Mouse (Mus musculus): ENCODE data around the gene Oas2.

Gene Oas2

DNA sequence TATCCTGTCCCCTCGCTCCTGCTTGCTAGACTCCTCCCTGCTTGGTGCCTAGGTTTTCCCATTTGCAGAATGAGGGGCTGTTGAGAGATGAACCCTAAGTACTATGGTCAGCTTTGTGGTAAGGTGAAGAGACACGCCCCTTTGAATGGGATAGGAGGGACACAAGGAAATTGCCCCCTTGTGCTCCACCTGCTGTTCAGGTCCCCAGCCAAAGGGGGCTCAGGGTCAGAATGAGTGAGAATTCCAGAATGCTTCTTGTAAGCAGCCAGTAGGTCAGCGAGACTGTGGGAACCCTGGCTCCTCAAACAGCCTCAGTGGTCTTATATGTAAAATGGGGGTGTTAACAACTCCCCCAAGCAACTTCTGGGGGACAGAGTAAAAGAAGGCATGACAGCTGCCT is 51.5 kb downstream of the Oas2 start:
- in situ Hi-C loops (cut with MboI, MseI): no loop called here

DNA sequence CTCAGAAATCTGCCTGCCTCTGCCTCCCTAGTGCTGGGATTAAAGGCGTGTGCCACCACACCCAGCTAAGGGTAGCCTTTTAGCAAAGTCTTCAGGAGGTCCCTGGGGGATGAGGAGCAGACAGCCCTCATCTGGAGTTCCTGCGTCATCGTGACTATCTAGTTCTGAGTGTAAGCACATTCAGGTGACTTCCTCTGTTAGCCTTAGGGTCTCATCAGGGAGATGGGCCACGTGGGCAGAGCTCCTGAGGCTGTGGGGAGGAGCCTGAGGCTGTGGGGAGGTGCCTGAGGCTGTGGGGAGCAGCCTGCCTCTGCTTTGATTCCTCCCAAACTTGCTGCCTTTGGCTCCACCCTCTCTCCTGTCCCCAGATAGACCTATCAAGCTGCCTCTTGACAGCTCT is 52.8 kb downstream of the Oas2 start:
- in situ Hi-C loops (cut with MboI, MseI): no loop called here

DNA sequence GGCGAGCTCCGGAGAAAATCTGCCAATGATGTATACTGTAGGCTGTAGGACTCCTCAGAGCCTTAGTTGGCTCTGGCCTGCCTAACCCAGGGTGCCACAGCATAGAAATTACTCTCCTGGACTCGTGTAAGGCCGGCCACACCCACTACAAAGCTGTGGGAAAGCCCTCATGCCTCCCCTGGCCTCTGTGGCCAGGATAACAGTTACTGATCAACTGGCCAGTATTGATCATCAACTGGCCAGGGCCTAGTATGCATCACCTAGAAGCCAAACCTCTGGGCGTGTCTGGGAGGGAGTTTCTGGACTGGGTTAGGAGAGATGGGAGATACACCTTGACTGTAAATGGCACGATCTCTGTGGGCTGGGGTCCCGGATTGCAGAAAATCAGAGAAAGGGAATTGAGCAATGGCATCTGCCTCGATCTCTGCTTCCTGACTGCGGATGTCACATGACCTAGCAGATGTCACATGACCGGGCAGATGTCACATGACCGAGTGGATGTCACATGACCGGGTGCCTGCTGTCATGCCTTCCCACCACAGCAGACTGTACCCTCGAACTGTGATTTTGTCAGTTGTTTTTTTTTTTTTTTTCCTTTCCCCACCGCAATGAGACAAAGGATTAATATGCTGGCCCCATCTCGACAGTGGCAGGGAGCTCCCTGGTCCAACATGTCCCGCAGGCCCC is 53.5 kb downstream of the Oas2 start:
- in situ Hi-C loops (cut with MboI, MseI): no loop called here

DNA sequence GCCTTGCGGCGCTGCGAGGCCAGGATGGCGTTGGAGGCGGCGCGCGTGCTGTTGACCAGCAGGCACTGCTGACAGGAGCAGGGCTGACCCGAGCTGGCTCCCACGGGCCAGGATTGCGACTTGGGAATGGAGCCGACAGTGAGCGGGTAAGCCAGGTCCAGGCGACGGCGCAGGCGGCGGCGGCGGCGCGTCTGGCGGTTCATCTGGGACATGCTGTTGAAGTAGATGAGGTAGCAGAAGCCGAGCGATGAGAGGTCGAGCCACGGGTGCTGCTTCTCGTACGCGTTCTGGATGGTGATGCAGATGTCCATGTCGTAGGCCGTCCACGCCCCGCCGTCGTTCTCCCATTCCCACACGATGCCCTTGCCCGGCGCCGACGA is 55.0 kb downstream of the Oas2 start:
- in situ Hi-C loops (cut with MboI, MseI): no loop called here

DNA sequence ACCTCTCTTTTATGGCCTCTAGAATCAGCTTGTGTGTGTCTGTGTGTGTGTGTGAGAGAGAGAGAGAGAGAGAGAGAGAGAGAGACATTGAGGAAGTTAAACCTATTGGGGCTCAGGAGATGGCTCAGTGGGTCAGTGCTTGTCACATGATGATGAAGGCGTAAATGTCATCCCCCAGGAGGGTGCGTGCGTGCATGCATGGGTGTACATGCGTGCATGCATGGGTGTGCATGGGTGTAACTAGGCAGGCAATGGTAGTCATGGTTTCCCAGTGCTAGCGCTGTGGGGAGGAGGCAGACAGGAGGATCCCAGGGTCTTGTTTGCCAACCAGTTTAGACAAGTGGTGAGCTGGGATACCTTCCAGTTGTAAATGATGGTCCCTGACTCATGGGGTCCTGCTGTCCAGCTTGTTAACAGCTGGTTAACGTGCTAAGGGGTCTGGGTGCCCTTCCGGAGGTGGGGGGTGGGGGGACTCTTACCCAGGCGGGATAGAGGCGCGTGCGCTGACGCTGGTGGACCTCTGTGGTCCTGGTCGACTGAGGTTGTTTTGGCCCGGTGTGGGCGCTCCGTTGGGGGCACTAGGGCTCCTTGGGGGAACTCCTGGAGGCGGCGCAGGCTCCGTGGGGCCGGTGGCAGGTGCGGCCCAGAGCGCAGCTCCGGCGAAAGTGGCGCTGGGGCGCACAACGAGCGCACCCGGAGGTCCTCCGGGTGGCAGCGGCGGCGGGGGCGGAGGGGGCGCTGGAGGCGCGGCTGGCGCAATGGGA is 55.5 kb downstream of the Oas2 start:
- in situ Hi-C loops (cut with MboI, MseI): no loop called here

DNA sequence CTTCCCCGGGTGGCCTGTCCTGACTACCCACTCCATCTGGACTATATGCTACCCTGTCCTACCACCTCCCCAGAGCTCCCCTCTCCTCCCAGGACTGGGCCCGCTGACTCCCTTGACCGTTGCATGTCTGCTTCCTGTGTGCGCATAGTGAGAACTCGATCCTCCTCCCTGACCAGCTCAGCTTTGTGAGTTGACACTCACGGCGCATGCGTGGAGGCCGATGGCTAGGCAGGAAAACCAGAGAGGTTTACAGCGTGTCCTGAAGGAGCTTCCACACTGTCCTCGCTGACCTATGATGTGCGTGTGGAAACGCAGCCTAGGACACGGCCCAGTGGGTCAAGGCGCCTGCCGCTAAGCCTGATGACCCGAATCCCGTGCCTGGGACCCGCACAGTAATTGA is 57.6 kb downstream of the Oas2 start:
- in situ Hi-C loops (cut with MboI, MseI): no loop called here

DNA sequence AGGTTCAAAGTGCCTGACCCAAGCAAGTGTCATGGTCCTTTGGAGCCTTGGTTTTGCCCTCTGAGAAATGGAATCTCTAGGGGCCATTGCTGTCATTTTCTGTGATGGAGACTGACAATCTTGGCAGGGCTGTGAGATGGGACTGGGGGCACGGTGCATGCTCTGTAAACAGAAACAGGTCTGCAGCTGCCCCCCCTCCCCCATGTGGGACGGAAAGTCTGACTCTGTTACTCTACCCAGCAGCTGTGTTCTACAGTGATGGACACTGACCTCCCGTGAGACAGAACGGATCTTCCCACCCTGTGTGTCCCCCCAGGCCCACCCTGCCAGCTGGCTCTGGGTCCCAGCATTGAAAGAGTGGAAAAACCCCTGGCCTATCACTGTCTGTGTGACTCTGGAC is 59.2 kb downstream of the Oas2 start:
- in situ Hi-C loops (cut with MboI, MseI): no loop called here

DNA sequence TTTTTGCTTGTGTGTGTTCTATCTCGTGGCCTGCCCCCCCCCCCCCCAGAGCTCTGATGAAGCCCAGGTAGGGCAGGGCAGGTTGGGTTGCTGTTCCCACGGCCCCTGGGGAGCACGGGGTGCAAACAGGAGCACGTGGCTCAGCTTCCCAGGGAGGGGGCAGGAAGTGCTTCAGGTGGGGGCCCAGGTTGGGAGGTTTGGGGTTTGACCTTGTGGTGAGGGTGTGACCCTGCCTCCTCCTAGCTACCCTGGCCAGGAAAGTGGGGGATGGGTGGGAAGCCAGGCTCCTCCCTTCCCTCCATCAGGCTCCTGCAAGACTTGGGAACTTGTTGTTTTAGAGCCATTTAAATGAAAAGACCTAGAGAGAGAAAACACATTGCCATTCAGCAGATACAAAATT is 61.2 kb downstream of the Oas2 start:
- in situ Hi-C loops (cut with MboI, MseI): no loop called here

DNA sequence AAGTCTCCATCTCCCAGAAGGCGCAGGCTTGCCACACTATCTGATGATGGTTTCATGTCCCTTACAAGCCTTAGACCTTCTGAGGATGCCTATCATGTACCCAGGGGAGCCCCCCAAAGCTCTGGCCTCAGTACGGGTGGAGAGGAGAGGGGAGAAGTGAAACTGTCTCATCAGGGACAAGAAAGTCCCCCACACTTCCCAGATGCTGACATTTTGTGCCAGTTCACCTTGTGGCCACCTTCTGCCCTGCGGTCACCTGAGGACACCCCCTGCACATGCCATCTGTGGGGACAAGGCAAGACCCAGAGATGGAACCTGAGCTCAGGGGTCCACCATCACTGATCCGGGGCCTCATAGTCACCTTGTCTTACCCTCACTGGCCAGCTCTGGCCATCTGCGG is 61.8 kb downstream of the Oas2 start:
- in situ Hi-C loops (cut with MboI, MseI): no loop called here

DNA sequence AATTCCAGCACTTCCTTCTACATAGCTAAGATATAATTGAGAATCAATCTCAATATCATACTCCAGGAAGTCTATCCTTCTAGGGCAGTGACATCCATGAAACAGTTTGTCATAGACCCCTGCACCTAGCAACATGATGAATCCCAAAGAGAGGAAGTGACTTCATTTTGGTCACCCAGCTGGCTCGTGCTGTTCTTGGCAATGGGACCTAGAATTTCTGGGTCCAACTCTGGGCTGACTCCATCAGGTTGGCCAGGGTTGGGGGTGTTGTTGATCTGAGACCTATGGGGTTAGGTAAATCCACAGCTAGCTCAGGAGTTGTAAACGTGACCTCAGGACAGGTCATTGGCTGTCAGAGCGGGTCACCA is 62.2 kb downstream of the Oas2 start:
- in situ Hi-C loops (cut with MboI, MseI): no loop called here

DNA sequence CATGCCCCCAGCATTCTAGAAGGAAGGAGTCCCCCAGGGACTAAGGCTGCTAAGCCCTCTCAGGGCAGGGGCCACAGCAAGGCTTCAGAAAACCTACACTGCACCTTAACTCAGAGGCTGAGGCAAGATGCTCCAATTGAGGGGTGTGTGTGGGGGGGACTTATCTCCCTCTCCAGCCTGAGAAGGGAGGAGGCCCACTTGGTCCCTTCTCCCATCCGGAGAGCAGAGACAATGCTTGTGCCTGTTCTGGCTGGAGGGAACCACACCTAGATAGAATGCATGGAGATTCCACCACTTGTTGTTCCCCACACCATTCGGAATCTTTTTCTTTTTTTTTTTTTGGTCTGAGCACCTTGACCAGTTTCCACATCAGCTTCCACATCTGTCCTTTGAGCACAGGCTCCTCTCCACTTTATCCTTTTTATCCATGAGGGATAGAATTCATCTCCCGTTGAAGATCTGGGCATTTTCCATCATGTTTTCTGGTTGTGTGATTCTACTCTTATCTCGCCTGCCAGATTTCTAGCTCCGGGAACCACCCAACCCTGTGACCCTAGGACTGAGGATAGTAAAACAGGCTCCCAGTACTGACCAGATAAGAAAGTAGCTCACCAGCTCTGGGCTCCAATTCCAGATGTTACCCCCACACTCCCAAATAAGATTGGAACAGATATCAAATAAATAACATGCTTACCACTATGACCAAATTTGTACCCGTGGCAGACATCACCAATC is 62.7 kb downstream of the Oas2 start:
- in situ Hi-C loops (cut with MboI, MseI): no loop called here

DNA sequence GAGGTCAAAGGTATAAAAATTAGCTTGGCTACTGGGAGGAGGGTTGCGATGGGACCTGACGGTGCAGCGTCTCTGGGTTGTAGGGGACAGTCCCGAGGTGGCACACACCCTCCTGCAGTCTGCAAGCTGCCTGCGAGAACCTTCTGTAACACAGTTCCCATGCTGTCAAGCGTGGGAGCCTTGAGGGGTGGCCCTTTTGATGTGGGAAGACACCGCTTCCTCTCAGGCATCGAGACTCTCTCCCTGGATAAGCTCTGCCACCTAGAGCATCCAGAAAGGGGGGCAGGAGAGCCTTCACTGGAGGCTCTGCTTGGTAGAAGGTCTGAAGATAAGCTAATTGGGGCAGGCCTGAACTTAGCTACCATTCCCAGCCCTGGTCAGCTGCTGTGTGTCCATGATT is 64.0 kb downstream of the Oas2 start:
- in situ Hi-C loops (cut with MboI, MseI): no loop called here

DNA sequence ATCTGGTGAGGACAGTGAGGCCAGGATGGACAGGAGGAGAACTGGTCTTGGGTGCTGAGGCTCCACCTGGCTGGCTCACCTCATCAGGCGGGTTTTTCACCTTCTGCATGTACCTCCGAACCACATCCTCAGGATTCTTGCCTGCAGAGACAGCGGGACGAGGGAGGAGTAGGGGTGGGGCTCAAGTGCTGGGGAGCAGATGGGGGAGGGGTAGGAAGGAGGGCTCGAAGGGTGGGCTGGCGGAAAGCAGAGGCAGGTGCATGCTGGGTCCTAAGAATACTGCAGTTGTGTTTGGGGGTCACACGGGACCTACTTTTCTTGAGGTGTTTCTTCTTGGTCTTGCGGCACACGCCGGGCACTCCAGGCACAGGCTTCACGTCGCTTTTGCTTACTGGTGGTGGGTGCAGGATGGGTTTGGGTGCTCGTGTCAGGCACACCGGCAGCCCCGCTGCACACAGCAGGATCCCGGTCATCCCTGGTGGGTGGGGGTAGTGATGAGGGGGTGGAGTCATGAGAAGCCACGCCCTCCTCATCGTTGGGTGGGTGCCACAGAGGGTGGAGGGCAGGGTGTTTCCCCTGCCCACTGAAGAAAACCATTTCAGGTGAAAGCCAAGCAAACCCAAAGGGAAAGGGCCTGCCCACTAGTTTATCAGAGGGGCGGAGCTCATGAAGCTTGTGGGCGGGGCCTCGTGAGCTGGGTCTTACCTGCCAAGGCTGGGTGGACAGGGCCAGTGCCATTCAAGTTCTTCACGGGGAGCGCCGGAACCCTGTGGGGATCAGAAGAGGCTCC is 66.5 kb downstream of the Oas2 start:
- in situ Hi-C loops (cut with MboI, MseI): no loop called here

DNA sequence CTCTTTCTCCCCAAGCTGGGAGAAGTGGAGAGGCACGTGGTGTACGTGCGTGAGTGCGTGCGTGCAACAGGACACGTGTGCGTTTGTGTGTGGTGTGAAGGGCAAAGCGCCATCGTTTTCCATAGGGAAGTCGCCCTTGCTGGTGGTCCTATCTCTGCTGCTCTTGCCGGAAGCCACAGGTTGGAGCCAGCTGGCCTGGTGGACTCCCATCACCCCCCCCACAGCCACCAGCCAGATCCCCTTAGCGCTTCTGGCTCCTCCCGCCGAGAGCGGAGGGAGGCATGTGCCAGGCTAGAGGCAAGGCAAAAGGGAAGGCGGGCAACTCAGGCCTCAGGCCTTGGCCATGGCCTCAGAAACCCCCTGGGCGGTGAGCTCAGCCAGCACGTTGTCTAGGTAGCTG is 68.7 kb downstream of the Oas2 start:
- in situ Hi-C loops (cut with MboI, MseI): no loop called here

Measured in regulatory T cell (primary cell).